Mouse (Mus musculus) MEL (cell line): Measurements from ENCODE around the gene Cbln3.

ENCODE experiments used
- CHD1 ChIP-seq: IDR thresholded peaks from 2 replicates; pipeline ENCODE4 v1.6.1; 2012; ENCODE audit warnings: low read depth, mild to moderate bottlenecking, inconsistent platforms, low read length, improper control_type of control experiment
- CTCF ChIP-seq, 3 experiments: IDR thresholded peaks in 2 of 3; conservative IDR thresholded peaks in 1 of 3; 2 replicates each; pipeline ENCODE4 v1.5.1; 2011 to 2012; ENCODE audit warnings: low read length in 3 of 3, low read depth in 2 of 3, mild to moderate bottlenecking in 2 of 3, improper control_type of control experiment in 1 of 3, inconsistent platforms in 1 of 3, mixed read lengths in 1 of 3, moderate library complexity in 1 of 3; ENCODE audit not compliant: control insufficient read depth in 1 of 3, insufficient read depth in 1 of 3, poor library complexity in 1 of 3, severe bottlenecking in 1 of 3
- EP300 ChIP-seq, 2 experiments: IDR thresholded peaks; 2 replicates each; pipeline ENCODE4 v1.6.1; 2011; ENCODE audit warnings: improper control_type of control experiment in 2 of 2, low read length in 2 of 2, low read depth in 1 of 2, mild to moderate bottlenecking in 1 of 2
- MAFK ChIP-seq: IDR thresholded peaks from 2 replicates; pipeline ENCODE4 v1.6.1; 2011; ENCODE audit warnings: low read depth, mild to moderate bottlenecking, low read length, improper control_type of control experiment, borderline replicate concordance
- POLR2A ChIP-seq, 2 experiments: IDR thresholded peaks; 2 replicates each; pipeline ENCODE4 v1.6.1; 2011 to 2012; ENCODE audit warnings: low read length in 2 of 2, mild to moderate bottlenecking in 2 of 2, control low read depth in 1 of 2, improper control_type of control experiment in 1 of 2, low read depth in 1 of 2, moderate library complexity in 1 of 2; ENCODE audit not compliant: control insufficient read depth in 1 of 2, insufficient read depth in 1 of 2, poor library complexity in 1 of 2
- UBTF ChIP-seq: IDR thresholded peaks from 2 replicates; pipeline ENCODE4 v1.6.1; 2012; ENCODE audit warnings: low read depth, mild to moderate bottlenecking, inconsistent platforms, low read length, improper control_type of control experiment, moderate library complexity, borderline replicate concordance; ENCODE audit not compliant: insufficient read depth
- ZMIZ1 ChIP-seq: IDR thresholded peaks from 2 replicates; pipeline ENCODE4 v1.6.1; 2012; ENCODE audit warnings: low read depth, mild to moderate bottlenecking, inconsistent platforms, low read length, improper control_type of control experiment, moderate library complexity

DNA sequence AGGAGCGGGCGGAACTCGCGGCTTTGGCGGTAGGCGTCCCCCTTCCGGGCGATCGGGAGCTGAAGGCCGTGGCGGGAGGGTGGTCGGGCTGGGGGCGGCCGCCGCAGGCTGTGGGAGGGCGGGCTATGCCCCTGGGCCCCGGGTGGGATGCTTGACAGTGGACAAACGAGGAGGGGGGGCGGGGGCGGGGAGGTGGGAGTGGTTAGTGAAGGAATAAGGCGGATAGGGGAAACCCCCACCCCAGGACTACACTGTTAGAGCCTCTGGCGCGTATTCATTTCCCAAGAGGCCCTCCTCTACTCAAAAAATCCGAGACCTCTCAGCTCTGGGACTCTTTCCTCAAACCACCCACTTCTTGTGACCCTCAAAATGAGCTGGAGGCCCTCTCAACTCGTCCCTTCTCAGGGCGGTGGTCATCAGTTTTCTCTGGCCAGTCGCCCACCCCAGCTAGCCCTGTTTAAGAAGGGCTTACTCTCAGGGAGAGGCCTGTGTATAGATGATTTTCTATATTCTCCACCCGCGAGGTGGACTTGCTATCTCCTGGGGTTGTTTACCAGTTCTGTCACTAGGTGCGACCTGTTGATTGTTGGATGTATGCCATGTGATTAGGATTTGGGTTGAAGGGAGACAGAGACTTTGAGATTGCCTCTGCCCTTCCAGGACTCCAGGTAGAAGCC, 1.1 kb upstream of the Cbln3 start:
- TF ChIP-seq EP300 (IDR thresholded peaks at IDR 0.05; ENCODE audit: low read depth in 1 of 2, low read length in 2 of 2) (no peak), POLR2A (IDR thresholded peaks at IDR 0.05; ENCODE audit: control insufficient read depth in 1 of 2, insufficient read depth in 1 of 2, low read depth in 1 of 2, low read length in 2 of 2, poor library complexity in 1 of 2) (no peak), MAFK (no peak), CTCF (IDR thresholded peaks at IDR 0.05 in 2 of 3, conservative IDR thresholded peaks at IDR 0.05 in 1 of 3; ENCODE audit: control insufficient read depth in 1 of 3, insufficient read depth in 1 of 3, low read depth in 2 of 3, low read length in 3 of 3, poor library complexity in 1 of 3, severe bottlenecking in 1 of 3) (no peak), ZMIZ1 (no peak), UBTF (no peak), CHD1 (no peak)
